Mouse (Mus musculus): ENCODE measurements at regions not wholly inside any gene's neighbourhood (a gene's known extent, or its start where the extent isn't known, plus 50 kb on each side); places are given as distances from the start of the nearest gene placed in this dataset.

DNA sequence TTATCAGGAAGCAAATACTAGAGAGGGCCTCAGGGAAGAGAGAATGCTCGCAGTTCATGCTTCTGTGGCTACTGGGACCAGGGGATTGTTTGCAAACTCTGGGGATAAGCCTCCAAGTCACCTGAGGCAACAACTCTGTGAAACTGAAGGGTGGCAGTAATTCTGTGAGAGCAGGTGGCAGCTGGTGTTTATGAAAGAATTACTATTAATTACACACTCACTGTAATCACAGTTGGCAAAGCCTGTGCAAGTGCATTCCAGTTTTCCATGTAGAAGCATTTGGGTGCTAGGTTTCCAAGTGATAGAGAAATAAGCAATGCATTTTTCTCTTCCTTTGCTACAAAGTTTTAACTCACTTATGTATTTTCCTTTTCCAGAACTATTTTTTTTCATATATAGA is 578.5 kb downstream of the Ets1 start:
- DNase-seq (ENCODE audit: low read depth, low spot score) = no peak

DNA sequence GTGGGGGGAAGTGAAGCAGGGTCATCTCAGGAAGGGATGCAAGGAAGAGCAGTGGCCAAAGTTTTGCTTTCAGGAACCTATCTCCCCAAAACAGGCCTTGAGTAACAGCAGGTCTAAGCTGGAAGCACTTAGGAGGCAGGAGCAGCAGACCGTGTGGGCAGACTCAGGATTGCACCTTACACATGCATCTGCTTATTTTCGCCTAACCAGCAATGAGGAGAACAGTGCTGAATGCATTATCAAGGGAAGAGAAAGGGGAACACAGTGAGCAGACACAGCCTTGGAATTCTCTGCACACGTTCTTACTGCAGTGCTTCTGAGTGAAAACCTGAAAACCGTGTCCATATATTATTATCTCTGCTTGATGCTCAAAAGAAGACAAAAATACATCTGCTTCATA is 585.0 kb downstream of the Ets1 start:
- no peak for DNase-seq (ENCODE audit: low read depth, low spot score)

DNA sequence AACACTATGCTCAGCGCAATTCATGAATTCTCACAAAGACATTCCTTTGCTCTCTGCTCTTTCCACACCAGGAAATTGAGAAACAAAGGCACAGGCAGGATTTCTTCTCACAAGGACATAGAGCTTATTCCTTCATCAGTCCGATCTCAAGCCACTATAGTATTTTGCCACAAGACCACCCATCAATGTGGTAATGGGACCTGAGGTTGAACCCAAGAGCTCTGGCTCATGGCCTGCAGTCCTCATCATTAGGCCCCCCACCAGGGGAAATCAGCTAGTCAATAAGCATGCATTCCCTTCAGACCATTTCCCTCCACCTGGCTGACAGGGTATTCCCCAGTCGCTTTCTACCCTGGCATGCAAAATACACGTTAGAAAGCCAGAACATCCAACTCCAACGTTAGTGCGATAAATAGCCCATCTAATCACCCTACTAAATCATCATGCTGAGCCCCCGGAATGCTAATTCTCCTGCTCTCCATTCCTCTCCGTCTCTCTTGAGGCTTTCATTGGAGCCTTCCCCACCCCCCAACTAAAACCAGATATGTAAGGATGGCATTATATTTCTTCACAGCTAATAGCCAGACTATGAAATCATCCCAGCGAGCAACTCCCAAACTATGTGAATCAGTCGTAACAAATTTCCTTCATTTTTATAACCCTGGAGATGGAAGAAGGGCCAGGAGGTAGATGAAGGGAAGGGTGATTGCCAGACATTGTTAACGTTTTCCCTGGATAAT is 586.2 kb downstream of the Ets1 start:
- no peak for DNase-seq (ENCODE audit: low read depth, low spot score)

DNA sequence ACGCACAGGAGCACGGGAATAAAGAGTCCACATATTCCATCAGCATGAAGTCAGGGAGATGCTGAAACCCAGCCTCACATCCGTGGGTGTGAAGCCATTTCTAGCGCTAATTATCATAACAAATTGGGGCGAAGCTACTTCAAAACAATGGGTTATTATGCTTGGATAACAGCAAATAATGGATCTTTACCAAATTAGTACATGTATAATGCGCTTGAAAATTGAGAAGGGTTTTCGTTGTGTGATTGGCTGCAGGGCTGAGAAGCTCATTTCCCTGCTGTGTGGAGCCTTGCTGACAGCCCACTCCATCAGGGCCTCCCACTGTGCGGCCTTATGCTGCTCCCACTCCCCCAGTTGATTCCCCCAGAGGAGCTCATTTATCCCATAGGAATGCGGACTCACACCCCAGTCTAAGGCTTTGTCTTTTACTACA is 597.7 kb downstream of the Ets1 start:
- DNase-seq (ENCODE audit: low read depth, low spot score) = no peak

DNA sequence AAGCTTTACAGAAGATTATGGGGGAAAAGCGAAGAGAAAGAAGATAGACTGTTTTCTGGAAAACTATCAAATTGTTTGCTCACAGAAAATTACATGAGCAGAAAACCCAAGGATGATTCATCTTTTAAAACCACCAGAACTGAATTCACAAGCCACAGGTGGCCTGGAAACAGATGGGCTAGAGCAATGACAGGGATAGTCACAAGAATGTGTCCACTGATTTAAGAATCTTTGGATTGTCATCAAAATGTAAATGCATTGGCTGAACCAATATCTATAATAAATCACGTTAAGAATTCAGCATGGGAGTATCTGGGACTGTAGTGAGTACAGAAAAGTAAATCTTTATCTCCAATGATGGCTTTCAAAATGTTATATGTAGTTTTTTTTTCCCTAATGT is 602.2 kb downstream of the Ets1 start:
- DNase-seq (ENCODE audit: low read depth, low spot score) = no peak

DNA sequence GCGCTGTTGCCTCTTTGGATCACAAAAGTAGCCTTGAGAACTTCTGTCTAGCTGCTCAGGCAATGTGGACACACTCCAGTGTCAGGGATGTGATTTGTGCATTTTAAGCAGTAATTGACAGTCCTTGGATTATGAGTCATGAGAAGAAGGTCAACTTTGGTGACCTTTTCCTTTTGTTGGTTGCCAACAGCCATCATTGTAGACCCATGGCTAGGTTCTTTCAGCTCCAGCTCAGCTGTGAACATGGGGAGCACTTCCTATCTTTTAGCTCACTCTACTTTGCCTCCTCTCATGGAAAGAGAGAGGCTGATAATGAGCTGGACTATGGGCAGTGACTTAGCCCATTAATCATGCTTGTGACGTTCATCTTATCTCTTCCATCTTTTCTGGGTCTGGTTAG is 602.8 kb downstream of the Ets1 start:
- no peak for DNase-seq (ENCODE audit: low read depth, low spot score)

DNA sequence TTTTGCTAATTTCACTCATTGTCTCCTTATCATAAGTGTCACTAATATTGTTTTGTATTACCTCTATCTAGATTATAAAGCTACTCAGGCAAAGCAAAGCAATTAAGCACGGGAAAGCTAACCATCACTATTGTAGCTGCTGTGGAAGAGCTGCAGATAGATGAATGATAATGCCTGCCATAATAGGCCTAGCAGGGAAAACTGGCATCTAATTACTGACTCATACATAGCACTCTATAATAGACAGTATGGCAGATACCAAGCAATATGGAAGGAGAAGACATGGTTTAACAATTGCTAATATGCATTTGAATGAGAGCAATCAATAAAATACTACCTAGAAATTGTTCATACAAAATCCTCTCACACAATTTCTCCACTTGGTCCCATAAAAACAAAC is 604.5 kb downstream of the Ets1 start:
- no peak for DNase-seq (ENCODE audit: low read depth, low spot score)

DNA sequence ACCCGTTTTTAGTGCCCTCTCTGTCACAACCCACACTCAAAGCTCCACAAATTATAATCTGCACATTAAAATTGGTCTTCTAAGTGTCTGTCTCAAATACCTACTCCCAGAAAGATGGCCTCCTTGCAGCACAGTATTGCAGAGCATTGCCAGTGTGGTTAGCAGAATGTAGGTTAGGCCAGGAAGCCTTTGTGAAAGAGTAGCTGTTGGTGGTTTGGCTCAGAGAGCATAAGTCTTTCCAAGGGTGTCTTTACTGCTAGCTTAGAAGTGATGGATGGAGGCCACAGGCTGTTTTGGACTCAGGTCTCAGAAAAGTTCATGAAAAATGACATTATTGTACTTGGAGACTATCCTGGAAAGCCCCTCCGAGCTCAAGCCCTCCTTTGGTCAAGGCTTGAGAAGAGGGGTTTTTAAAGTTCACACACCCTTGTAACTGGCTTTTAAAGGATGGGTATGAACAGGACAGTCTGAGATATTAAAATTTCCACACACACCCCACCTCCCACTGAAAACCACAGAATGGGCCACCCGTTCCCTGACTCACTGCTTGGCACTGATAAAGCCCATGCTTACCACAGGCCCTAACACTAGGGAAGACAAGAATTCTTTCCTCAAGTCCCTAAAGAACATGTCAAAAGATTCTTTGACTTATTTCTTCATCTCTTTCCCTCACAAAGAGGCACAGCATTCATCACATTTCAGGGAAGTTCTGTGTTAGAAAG is 605.1 kb downstream of the Ets1 start:
- DNase-seq (ENCODE audit: low read depth, low spot score) = no peak

DNA sequence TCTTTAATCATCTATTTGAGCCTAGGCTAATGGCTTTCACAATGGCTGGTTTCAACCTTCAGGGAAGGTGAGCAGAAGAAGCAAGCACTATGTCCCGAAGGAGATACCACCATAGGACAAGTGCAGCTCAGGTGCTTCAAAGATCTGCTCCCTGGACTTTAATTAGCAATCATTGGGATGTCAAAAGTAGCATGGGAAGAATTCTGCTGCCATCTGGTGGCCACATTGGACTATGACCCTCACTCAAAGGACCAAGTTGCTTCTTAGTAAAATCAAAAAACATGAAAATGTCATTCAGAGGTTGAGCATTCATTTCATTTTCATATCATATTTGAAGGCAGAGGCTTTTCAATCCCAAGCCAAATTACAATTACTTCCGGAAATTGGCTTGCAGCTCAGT is 610.9 kb downstream of the Ets1 start:
- peak; percentile 78 for DNase-seq (ENCODE audit: low read depth, low spot score)

DNA sequence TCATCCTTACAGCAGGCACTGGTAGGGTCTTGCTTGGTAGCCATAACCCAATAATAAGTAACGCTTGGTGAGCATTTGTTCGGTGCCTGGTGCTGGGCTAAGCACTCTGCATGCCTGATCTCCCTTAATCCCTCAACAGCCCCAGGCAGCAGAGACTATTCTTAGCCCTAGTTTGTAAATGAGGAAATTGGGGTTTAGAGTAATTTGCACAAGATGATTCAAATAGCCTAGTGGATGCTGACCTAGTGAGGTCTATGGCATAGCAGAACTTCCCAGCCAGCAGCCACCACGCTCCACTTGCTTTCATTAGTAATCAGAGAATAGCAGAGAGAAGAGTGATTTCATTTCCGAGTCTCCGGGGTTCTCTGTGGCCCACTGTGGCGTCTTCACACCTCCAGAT is 622.2 kb downstream of the Ets1 start:
- DNase-seq (ENCODE audit: low read depth, low spot score) = no peak

DNA sequence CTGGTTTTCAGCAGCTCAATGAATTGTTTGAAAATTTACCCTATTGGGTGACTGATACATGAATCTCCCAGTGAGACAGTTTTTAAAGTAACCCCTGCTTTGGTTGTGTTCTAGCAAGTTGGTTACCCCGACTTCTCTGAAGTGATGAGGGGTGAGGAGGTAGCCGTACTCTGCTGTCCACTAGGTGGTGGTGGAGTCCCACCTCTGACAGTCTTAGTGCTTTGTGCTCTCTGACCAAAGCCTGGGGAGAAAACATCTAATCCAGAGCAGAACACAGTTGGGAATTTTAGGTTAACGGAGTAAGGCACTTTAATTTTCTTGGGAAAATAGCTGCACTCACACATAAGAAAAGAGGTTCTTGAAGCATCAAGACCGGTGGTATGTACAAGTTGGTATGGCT is 624.1 kb downstream of the Ets1 start:
- peak; percentile 5 for DNase-seq (ENCODE audit: low read depth, low spot score)

DNA sequence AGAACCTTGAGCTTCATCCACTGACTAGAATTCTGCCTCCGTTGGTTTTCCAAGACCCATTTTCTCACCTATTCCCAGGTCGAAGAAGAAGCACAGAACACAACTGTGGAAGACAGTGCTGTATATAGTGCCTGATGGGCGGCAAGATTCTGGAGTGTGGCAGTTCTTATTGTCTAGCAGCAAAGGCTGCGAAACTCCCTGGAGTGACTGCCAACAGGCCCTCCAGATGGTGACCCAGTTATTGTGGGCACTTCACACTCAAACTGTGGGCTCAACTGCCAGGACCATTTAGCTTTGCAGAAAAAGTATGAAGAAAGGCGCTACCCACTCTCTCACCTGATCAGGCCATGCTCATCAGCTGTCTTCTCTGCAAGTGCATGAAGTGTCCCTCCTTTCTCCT is 653.4 kb downstream of the Ets1 start:
- no peak for DNase-seq (ENCODE audit: low read depth, low spot score)

DNA sequence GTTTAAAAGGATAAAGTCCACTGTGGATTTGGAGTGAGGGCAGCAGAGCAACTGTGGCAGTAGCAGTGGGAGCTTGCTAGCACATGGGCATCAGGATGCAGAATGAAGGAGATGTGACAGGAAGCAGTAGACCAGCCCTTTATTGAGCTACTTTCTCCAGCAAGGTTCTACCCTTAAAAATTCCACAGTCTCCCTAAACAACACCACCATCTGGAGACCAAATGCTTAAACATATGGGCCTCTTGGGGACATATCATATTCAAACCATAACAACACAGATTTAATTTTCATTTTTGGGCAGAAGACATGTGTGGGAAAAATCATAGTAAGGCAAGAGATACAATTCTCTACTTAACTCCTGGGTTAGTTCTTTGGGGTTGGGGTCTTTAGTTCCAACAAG is 656.1 kb downstream of the Ets1 start:
- DNase-seq (ENCODE audit: low read depth, low spot score) = no peak

DNA sequence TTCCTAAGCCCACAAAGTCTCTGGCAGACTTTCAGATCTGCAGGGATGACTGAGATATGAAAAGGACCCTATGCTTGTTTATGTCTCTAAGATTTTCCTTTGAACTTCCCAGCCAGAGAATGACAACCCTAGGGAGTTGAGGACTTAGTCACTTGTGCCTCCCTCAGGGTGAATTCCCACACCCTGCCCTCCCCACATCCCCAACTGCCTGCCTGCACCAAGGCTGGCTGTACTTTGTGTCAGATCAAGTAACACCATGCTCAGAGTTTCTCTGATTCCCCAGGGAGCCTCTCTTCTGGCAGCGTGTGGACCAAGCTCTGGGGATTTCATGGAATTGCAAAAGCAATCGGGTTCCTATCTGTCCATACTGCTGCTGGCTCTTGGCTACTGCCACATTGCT is 659.9 kb downstream of the Ets1 start:
- DNase-seq (ENCODE audit: low read depth, low spot score) = no peak

DNA sequence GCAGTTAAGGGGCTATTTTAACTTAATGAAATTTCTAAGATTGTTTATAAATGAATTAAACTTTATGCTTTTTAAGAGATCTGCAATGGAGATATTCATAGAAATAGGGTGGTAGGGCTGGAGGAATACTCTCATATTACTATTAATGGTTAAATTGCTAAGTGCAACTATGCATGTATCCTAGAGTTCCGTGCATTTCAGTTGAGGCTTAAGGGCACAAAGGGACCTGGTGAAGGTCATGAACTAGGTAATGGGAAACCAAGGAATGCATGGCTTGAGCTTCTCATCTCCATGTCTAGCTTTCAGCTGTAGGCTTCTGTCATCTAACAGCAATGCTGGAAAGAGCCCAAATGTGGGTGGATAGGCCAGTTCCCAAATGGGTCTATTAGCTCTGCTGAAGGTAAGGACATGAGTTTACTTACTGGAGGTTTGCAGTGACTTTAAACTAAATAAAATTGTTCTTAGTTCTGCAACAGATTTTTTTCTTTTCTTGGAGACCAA is 683.6 kb downstream of the Ets1 start:
- no peak for DNase-seq (ENCODE audit: low read depth, low spot score)

DNA sequence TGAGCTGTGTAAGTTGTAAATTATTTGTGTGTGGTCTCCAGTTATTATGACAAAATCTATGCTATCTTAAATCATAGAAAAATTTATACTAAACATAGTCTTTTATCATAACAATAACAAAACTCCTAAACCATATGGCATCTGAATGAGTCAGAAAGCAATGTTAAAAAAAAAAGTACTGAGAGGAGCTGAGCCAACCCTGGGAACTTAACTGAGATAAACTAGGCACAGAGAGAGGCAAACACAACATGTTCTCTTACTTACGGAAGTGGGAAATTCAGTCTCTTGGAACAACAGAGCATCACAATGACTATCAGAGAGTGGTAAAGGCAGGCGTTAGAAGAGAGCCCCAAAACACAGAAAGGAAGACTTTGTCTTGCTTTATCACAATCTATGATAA is 691.7 kb downstream of the Ets1 start:
- no peak for DNase-seq (ENCODE audit: low read depth, low spot score)

DNA sequence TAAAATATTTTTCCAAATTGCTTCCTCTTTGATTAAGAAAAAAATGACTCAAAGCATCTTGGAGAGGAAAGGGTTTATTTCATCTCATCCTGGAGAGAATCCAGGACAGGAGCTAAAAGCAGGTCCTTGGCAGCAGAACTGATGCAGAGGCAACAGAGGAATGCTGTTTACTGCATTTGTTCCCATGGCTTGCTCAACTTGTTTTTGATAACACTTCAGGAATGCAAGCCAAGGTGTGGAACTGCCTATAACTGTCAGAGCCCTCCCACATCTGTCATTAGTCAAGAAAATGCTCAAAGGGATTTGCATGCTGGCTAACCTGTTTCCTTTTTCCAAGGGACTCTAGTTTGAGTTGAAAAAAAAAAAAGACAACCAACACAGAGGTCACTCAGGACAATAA is 714.2 kb downstream of the Ets1 start:
- DNase-seq (ENCODE audit: low read depth, low spot score) = no peak

DNA sequence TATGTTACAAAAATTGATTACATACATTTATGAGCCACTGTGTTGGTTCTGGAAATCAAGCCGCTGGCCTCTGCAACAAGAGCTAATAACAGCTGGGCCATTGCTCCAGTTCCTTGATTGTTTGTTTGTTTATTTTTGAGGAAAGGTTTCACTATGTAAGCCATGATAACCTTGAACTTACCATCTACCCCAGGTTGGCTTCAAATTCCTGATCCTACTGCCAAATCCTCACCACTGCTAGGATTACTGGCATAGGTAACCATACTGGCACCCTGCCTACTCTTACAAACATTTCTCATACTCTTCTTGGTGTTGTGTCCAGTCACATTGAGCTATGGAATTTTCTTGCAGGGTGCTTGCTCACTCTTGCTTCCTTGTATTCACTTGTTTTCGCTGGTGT is 720.6 kb downstream of the Ets1 start:
- no peak for DNase-seq (ENCODE audit: low read depth, low spot score)

DNA sequence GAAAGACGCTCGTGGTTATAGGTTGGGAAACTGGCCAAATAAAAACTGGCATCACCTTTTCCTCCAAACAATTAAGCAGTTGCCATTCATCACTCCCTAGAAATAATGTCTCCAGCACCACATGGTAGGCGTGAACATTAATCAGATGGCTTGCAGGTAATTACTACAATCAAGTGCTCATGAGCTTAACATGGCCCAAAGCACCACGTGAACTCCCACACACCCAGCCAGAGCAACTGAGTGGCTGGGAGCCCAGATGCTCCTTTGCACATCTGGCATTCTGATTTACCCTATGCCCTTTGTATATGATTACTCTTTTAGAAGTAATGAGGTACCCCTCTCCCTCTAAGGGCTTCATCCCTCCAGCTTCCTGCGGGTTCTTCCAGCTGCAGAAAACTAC is 724.9 kb downstream of the Ets1 start:
- DNase-seq (ENCODE audit: low read depth, low spot score) = no peak

DNA sequence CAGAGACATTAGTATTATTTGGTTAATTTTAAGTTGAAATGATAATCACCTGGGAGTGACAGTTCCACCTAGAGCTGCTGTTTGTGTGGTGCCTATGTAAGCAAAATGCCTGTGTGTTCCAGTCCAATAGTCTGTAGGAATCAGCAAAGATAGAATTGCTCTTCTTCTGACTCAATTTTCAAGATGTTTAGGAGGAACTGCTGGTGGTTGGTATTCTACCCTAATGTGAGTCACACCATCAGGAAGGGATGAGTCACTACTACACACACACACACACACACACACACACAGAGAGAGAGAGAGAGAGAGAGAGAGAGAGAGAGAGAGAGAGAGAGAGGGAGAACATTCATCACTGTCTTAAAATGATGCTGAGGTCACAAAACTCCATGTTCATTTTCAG is 753.1 kb downstream of the Ets1 start:
- DNase-seq (ENCODE audit: low read depth, low spot score) = no peak

DNA sequence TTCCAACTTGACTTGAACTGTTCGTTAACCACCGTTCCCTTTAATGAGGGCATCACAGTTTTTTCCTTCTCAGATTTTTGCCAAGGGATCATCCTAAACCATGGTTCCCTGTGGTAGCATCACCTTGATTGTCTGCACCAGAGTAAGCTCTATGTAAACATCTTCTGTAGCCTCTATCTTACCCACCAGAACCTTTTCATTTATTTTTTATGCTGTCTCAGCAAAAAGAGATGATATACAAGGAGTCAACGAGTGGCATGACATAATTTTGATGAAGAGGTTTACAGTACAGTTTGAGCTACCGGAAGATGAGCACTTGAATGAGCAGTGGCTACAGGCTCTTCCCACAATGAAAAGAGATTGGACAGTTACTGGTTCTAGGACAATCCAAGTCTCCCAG is 768.7 kb downstream of the Ets1 start:
- DNase-seq (ENCODE audit: low read depth, low spot score) = no peak

DNA sequence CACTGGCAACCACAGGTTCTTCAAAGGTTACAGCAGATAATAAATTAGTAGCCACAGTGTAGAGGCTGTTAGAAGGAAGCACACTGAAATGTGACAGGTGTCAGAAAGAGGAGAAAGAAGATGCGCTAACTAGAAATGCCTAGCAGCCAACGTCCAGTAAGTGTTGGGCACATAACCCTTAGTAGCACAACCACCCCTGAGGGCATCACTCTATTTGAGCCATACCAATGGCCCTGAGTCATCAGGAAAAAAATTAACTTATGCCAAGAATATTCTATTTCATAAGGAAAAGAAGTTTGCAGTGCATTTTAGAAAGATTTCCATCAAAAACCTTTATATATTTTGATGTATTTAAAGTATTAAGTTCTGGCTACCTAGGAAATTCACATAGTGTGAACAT is 771.5 kb downstream of the Ets1 start:
- no peak for DNase-seq (ENCODE audit: low read depth, low spot score)

DNA sequence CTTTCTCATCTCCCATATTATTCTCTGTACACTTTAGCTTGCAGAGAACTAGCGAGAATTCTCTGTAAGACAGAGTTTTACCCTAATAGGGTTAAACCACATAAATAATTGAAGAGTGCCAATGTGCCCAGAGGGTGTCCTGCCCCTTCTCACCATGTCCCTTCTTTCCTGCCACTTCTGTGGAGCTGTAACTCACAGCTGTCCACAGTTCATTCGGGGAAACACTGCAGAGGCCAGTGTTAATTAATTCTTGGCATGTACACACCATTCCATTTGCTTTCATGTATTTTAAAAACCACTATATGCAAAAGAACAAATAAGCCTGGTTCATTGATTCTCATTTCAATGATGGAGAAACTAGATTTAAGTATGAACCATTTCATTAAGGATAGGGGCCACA is 787.8 kb downstream of the Ets1 start:
- DNase-seq (ENCODE audit: low read depth, low spot score) = no peak
